Mouse (Mus musculus) G1E (cell line): ENCODE measurements around the gene Gm3417.

ENCODE experiments used
- CTCF ChIP-seq: IDR thresholded peaks from 2 replicates; pipeline ENCODE4 v1.5.1; 2012; ENCODE audit warnings: low read depth, low read length, inconsistent platforms, mixed read lengths
- GATA1 ChIP-seq: IDR thresholded peaks from 2 replicates; pipeline ENCODE4 v1.6.1; 2012; ENCODE audit warnings: borderline replicate concordance, low read length, inconsistent platforms, mixed read lengths
- POLR2AphosphoS5 ChIP-seq: IDR thresholded peaks from 2 replicates; pipeline ENCODE4 v1.6.1; 2012; ENCODE audit warnings: low read depth, low read length, inconsistent platforms; ENCODE audit not compliant: insufficient replicate concordance
- TAL1 ChIP-seq: conservative IDR thresholded peaks from 2 replicates; pipeline ENCODE4 v1.6.1; 2012; ENCODE audit warnings: low read depth, low read length, inconsistent platforms, mixed read lengths

DNA sequence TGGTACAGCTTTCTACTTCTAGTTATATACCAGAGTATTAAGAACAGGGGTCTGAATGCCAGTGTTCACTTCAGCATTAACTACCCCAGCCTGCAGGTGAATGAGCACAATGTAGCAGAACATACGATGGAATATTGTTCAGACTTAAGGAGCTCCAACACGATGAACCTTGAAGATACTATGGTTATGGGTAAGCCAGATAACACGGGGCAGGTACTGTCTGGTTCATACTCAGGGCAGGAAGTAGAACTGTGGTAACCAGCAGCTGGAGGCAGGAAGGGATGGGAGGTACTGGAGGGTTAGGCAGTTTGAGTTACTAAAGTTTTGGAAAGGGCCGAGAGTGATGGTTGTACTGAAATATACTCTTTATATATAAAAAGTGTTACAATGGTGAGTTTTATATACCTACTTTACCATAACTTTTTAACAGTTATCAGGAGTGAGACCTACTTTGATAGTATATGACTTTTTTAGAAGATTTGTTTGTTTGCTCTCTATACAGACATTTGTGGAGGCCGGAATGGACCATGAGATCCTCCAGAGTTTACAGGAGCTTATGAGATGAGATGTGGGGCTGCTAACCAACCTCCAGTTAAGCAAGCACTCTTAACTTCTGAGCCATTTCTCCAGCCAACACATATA, 19.8 kb downstream of the Gm3417 start:
- no peak for TF ChIP-seq CTCF
- TF ChIP-seq GATA1 = no peak
- no peak for TF ChIP-seq POLR2AphosphoS5
- no peak for TF ChIP-seq TAL1
